Mouse (Mus musculus): ENCODE measurements at regions not wholly inside any gene's neighbourhood (a gene's known extent, or its start where the extent isn't known, plus 50 kb on each side); places are given as distances from the start of the nearest gene placed in this dataset.
A peak's percentile ranks its signal among the peaks of the same experiment; 100 is the strongest.

GRCm38 (mm10) chr2:170294657-170295056 is 133.0 kb downstream of the Bcas1 start:
- Histone ChIP-seq H3K36me3 (ENCODE audit: control insufficient read depth, insufficient read depth, low read length) (no peaks in the 10 kb centered on the region), H3K4me1 (ENCODE audit: control insufficient read depth, insufficient read depth, low read length) (peaks cover 2% of the 10 kb centered on the region; the same call in 1 of the 2 replicates), H3K27me3 (ENCODE audit: control insufficient read depth, insufficient read depth, low read length) (no peaks in the 10 kb centered on the region), H3K4me3 (ENCODE audit: control insufficient read depth, low read depth, low read length) (no peak overlapping the region), H3K27ac (ENCODE audit: control insufficient read depth, insufficient read depth, low read depth, low read length) (no peak overlapping the region)
- TF ChIP-seq CTCF (IDR thresholded peaks at IDR 0.05; ENCODE audit: control insufficient read depth, insufficient read depth, insufficient replicate concordance, low read depth, low read length), result no peak
- TF ChIP-seq POLR2A (IDR thresholded peaks at IDR 0.05; ENCODE audit: control insufficient read depth, low read depth, low read length), result no peak

DNA sequence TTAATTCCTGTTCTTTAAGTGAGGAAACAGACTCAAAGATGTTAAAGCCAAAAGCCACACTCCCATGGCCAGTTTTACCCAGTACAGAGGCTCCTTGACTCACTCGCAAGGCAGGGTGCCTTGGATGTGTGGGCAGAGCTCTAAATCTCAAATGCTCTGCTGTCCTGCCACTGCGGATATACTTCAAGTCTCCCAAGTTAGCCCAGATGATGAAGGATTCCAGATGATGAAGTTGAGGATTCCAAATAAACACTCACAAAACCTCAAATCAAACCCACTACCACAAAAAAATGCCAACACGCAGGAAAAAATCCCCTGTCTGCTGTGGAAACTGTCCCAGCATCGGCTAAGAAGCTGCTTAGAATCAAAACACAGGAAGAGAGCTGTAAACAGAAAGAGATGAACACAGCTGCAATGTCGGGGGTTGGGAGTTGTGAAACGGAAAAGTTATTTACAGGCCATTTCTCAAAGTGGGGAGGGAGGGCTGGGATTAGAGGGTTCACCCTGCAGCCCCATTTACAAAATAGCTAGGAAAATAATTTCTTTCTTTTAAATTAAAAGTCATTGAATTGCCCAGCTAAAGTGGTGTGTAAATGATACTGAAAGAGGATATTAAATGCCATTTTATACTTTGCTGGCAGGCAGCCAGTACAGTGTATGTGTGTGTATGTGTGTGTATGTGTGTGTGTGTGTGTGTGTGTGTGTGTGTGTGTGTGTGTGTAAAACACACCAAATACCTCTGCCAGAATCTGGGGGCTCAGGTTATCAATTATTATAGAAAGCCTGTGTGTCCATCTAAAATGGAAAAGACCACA is 135.6 kb downstream of the Bcas1 start:
- H3K36me3 ChIP-seq (ENCODE audit: control insufficient read depth, insufficient read depth, low read length), result no peaks in the 10 kb centered on the region
- H3K27me3 ChIP-seq (ENCODE audit: control insufficient read depth, insufficient read depth, low read length), result no peaks in the 10 kb centered on the region
- peaks cover 13% of the 10 kb centered on the region for H3K4me1 ChIP-seq (ENCODE audit: control insufficient read depth, insufficient read depth, low read length)
- no peak overlapping the region for H3K4me3 ChIP-seq (ENCODE audit: control insufficient read depth, low read depth, low read length)
- TF ChIP-seq CTCF (IDR thresholded peaks at IDR 0.05; ENCODE audit: control insufficient read depth, insufficient read depth, insufficient replicate concordance, low read depth, low read length) (no peak), POLR2A (IDR thresholded peaks at IDR 0.05; ENCODE audit: control insufficient read depth, low read depth, low read length) (no peak)
- H3K27ac ChIP-seq (ENCODE audit: control insufficient read depth, insufficient read depth, low read depth, low read length), result no peak overlapping the region

DNA sequence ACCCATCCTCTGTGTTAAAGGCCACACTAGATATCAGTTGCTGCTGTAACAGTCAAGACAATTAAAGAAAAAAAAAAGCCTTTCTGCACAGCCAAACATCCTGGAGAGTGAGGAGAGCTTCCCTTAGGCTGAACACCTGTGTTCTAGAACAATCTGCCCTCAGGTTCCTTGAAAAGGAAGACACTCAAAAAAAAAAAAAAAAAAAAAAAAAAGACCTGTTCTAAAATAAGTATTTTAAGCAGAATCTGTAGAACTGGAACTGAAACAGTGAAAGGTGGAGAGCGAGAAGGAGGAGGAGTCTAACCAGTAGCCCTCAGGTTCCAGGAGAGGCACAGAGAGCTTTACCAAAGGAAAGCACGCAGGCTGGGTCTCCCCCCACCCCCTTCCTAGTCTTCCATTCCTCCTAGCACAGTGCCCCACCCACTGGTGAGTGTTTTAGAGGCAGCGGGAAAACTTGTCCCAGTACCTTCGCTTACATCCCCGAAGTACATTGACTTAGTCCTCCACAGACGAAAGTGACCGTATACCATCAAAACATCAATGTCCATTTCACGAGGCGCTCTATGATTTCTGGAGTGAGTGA is 138.2 kb downstream of the Bcas1 start:
- H3K27ac ChIP-seq (ENCODE audit: control insufficient read depth, insufficient read depth, low read depth, low read length), result no peak overlapping the region
- H3K4me1 ChIP-seq (ENCODE audit: control insufficient read depth, insufficient read depth, low read length), result peaks cover 18% of the 10 kb centered on the region
- H3K4me3 ChIP-seq (ENCODE audit: control insufficient read depth, low read depth, low read length), result peak overlapping the region; percentile 46; the same call in 1 of the 2 replicates

DNA sequence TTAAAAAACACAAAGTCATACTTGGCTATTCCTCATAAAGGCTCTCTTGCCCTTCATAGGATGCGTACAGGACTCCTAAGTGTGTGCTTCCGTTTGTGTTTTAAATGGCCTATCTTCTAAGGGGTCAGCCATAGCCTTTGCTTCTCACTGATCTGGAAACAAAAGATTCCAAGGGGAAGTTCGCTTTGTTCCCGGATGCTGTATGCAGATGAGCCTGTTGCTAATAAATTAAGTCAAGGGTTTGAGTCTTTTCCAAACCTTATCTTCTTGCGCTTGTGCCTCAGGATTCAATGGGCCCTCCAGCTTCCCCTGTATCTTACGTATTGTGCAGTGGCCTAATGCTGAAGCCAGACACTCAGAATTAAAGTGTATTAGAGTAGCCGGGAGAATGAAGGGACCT is 138.9 kb downstream of the Bcas1 start:
- Histone ChIP-seq H3K4me3 (ENCODE audit: control insufficient read depth, low read depth, low read length) (peak overlapping the region; percentile 46), H3K36me3 (ENCODE audit: control insufficient read depth, insufficient read depth, low read length) (no peaks in the 10 kb centered on the region), H3K27ac (ENCODE audit: control insufficient read depth, insufficient read depth, low read depth, low read length) (no peak overlapping the region), H3K4me1 (ENCODE audit: control insufficient read depth, insufficient read depth, low read length) (peaks cover 18% of the 10 kb centered on the region), H3K27me3 (ENCODE audit: control insufficient read depth, insufficient read depth, low read length) (no peaks in the 10 kb centered on the region)
- no peak for TF ChIP-seq CTCF (IDR thresholded peaks at IDR 0.05; ENCODE audit: control insufficient read depth, insufficient read depth, insufficient replicate concordance, low read depth, low read length)
- TF ChIP-seq POLR2A (IDR thresholded peaks at IDR 0.05; ENCODE audit: control insufficient read depth, low read depth, low read length), result no peak

More for the DNA sequence above, 138.2 kb downstream of the Bcas1 start:
- H3K27me3 ChIP-seq (ENCODE audit: control insufficient read depth, insufficient read depth, low read length), result no peaks in the 10 kb centered on the region
- no peaks in the 10 kb centered on the region for H3K36me3 ChIP-seq (ENCODE audit: control insufficient read depth, insufficient read depth, low read length)
- TF ChIP-seq CTCF (IDR thresholded peaks at IDR 0.05; ENCODE audit: control insufficient read depth, insufficient read depth, insufficient replicate concordance, low read depth, low read length) (no peak), POLR2A (IDR thresholded peaks at IDR 0.05; ENCODE audit: control insufficient read depth, low read depth, low read length) (no peak)

DNA sequence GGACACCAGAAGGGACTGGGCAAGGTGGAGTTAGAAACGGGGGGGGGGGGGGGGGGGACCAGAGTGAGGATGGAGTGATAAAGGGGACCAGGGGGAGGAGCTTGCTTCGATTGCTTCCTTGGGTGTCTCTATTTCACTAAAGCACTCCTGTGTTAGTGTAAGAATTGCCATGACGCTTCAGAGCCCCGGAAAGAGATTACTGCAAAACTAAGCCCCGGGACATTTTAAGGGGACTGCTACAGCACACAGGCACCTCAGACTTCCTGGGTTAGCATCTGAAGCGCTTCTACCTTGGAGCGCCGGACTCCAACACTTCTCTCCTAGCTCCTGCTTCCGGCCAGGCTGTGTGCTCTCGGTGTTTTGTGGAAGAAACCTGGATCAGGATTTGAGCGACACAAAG is 139.4 kb downstream of the Bcas1 start:
- TF ChIP-seq POLR2A (IDR thresholded peaks at IDR 0.05; ENCODE audit: control insufficient read depth, low read depth, low read length), result no peak
- no peak for TF ChIP-seq CTCF (IDR thresholded peaks at IDR 0.05; ENCODE audit: control insufficient read depth, insufficient read depth, insufficient replicate concordance, low read depth, low read length)
- peak overlapping the region; percentile 46 for H3K4me3 ChIP-seq (ENCODE audit: control insufficient read depth, low read depth, low read length)

DNA sequence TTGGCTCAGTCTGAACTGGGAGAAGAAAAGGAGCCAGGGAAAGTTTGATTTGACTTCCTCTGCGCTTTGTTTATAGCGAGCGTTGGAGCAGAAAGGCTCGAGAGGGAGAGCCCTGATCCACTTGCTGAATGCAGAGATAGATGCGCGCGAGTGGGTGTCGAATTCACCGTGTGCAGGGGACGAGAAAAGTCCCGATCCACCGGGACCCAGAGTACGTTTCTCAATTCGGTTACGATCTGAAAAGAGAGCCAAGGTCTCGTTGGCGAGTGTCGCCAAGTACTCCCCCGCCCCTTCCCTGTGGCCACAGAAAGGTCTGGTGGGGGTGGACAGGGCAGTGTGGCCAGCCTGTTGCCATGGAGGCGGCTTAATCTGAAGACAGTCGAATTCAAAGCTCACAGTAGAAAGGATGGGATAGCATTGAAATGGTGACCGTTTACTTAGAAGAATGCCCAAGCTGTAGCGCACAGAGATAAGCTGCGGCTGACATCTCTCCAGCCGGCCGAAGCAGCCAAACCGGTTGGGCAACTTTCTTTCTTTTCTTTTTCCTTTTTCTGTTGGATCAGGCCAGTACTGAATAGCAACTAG is 139.5 kb upstream of the Zfp217 start:
- Histone ChIP-seq H3K27ac (ENCODE audit: control insufficient read depth, insufficient read depth, low read depth, low read length) (peak overlapping the region; percentile 87), H3K36me3 (ENCODE audit: control insufficient read depth, insufficient read depth, low read length) (no peaks in the 10 kb centered on the region), H3K4me3 (ENCODE audit: control insufficient read depth, low read depth, low read length) (peak overlapping the region; percentile 88), H3K4me1 (ENCODE audit: control insufficient read depth, insufficient read depth, low read length) (peaks cover 17% of the 10 kb centered on the region), H3K27me3 (ENCODE audit: control insufficient read depth, insufficient read depth, low read length) (no peaks in the 10 kb centered on the region)
- TF ChIP-seq POLR2A (IDR thresholded peaks at IDR 0.05; ENCODE audit: control insufficient read depth, low read depth, low read length) (peak; percentile 19; the same call in 1 of the 2 replicates), CTCF (IDR thresholded peaks at IDR 0.05; ENCODE audit: control insufficient read depth, insufficient read depth, insufficient replicate concordance, low read depth, low read length) (no peak)

More for the DNA sequence above, 139.4 kb downstream of the Bcas1 start:
- Histone ChIP-seq H3K27ac (ENCODE audit: control insufficient read depth, insufficient read depth, low read depth, low read length) (no peak overlapping the region), H3K36me3 (ENCODE audit: control insufficient read depth, insufficient read depth, low read length) (no peaks in the 10 kb centered on the region), H3K4me1 (ENCODE audit: control insufficient read depth, insufficient read depth, low read length) (peaks cover 17% of the 10 kb centered on the region), H3K27me3 (ENCODE audit: control insufficient read depth, insufficient read depth, low read length) (no peaks in the 10 kb centered on the region)

GRCm38 (mm10) chr2:170286773-170287172 is 138.9 kb upstream of the Zfp217 start:
- TF ChIP-seq POLR2A (IDR thresholded peaks at IDR 0.05; ENCODE audit: control insufficient read depth, low read depth, low read length), result no peak
- no peak for TF ChIP-seq CTCF (IDR thresholded peaks at IDR 0.05; ENCODE audit: control insufficient read depth, insufficient read depth, insufficient replicate concordance, low read depth, low read length)
- peaks cover 17% of the 10 kb centered on the region for H3K4me1 ChIP-seq (ENCODE audit: control insufficient read depth, insufficient read depth, low read length)

More at GRCm38 (mm10) chr2:170286773-170287172, 138.9 kb upstream of the Zfp217 start:
- Histone ChIP-seq H3K27ac (ENCODE audit: control insufficient read depth, insufficient read depth, low read depth, low read length) (no peak overlapping the region), H3K4me3 (ENCODE audit: control insufficient read depth, low read depth, low read length) (no peak overlapping the region), H3K36me3 (ENCODE audit: control insufficient read depth, insufficient read depth, low read length) (no peaks in the 10 kb centered on the region), H3K27me3 (ENCODE audit: control insufficient read depth, insufficient read depth, low read length) (no peaks in the 10 kb centered on the region)

Measured in testis, adult 2 months (tissue).